In the genomic region with DNA sequence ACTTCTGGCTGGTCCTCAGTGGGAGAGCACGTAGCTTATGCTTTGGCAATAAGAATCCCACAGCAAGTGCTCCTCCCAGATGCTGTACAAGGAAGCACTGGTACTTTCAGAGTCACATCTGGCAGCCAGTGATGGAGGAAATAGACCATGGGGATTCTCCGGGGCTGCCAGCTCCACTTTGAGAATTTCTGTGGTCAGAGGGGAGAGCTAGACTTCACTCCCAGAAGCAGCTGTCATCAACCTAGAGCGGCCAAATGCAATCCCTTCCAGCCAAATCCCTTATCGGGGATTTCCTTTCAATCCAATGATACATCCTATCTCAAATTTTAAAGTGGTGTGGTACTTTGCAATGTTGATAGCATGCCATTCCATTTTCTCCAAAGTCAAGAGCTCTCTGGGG, we compare ENCODE assay signal across 11 mouse cellular contexts.
A peak's percentile ranks its signal among the peaks of the same experiment; 100 is the strongest.
DNase-seq lines count a peak whose midpoint lies in the region; ATAC-seq lines count a peak whose summit lies in the region.
"Had no signal": no experiment of that assay in that cellular context is flagged by ENCODE, and none has a peak within 500 bp of the region (broad histone marks: within the 10 kb centered on the region; RNA-seq: fewer than 3 reads in every experiment).

No protein-coding gene starts in this region.

- H3K4me3 ChIP-seq in neural tube, embryonic 15.5 days (replicated peaks), result no peak overlapping the region
- H3K4me3 ChIP-seq in heart, embryonic 16.5 days (ENCODE audit: low read length), result no peak overlapping the region
- H3K4me3 ChIP-seq: intestine, embryonic 15.5 days had no signal

- H3K27ac ChIP-seq in neural tube, embryonic 15.5 days (replicated peaks), result no peak overlapping the region
- peak overlapping the region; percentile 47 for H3K27ac ChIP-seq in heart, embryonic 16.5 days (ENCODE audit: low read length)
- H3K27ac ChIP-seq: intestine, embryonic 15.5 days had no signal

- no peaks in the 10 kb centered on the region for H3K27me3 ChIP-seq in neural tube, embryonic 15.5 days (replicated peaks)
- H3K27me3 ChIP-seq in heart, embryonic 16.5 days (ENCODE audit: control insufficient read depth, insufficient read depth, low read length), result no peaks in the 10 kb centered on the region
- H3K27me3 ChIP-seq: intestine, embryonic 15.5 days; Patski had no signal

- H3K9ac ChIP-seq in neural tube, embryonic 15.5 days (replicated peaks), result no peak overlapping the region
- H3K9ac ChIP-seq in heart, embryonic 16.5 days (ENCODE audit: low read length), result no peak overlapping the region
- H3K9ac ChIP-seq: intestine, embryonic 15.5 days had no signal

- H3K9me3 ChIP-seq in neural tube, embryonic 15.5 days (replicated peaks), result no peaks in the 10 kb centered on the region
- no peaks in the 10 kb centered on the region; the same call in 1 of the 2 replicates for H3K9me3 ChIP-seq in heart, embryonic 16.5 days (replicated peaks; ENCODE audit: control insufficient read depth, low read length)
- H3K9me3 ChIP-seq: intestine, embryonic 15.5 days had no signal

- intact Hi-C loops in gastrocnemius, postnatal 14 days (cut with DNase I; ENCODE audit: low total_unique reads), result no loop called here

- WGBS in neural tube, embryonic 15.5 days, result 64% methylated on average over 4 of the region's 4 CpGs
- 31% methylated on average over 4 of the region's 4 CpGs for WGBS in heart, embryonic 16.5 days

- peak; percentile 16 for DNase-seq in neural tube, embryonic 10.5 days (ENCODE audit: extremely low spot score, low spot score)
- peak; percentile 27 for DNase-seq in gastrocnemius, postnatal 14 days
- no peak for DNase-seq in kidney, adult 18-20 months
- DNase-seq in kidney, postnatal 14 days, result no peak
- no peak for DNase-seq in urinary bladder, postnatal 4 days (ENCODE audit: low spot score in 2 of 2)
- DNase-seq: retina, postnatal 1 day had no signal

- no peak overlapping the region for H3K4me2 ChIP-seq in neural tube, embryonic 15.5 days
- H3K4me2 ChIP-seq in heart, embryonic 16.5 days (ENCODE audit: low read depth, low read length), result no peak overlapping the region
- H3K4me2 ChIP-seq: intestine, embryonic 15.5 days; liver, embryonic 11.5 days had no signal

- ATAC-seq in neural tube, embryonic 15.5 days (ENCODE audit: low FRiP score), result no peak
- ATAC-seq in heart, embryonic 16.5 days (replicated peaks; ENCODE audit: extremely low read depth, insufficient read depth, low FRiP score), result peak; percentile 87
- ATAC-seq: intestine, embryonic 15.5 days; Patski had no signal

- H3K4me1 ChIP-seq in neural tube, embryonic 15.5 days, result no peaks in the 10 kb centered on the region
- 0 out of 2 replicates have a peak, but pooled peaks cover 2% of the 10 kb centered on the region for H3K4me1 ChIP-seq in heart, embryonic 16.5 days (ENCODE audit: control insufficient read depth, insufficient read depth, low read length)
- H3K4me1 ChIP-seq: intestine, embryonic 15.5 days had no signal

- no peaks in the 10 kb centered on the region for H3K36me3 ChIP-seq in neural tube, embryonic 15.5 days
- no peaks in the 10 kb centered on the region for H3K36me3 ChIP-seq in heart, embryonic 16.5 days (ENCODE audit: control insufficient read depth, insufficient read depth)
- H3K36me3 ChIP-seq: intestine, embryonic 15.5 days had no signal

Comparison
In these comparisons a context has a peak if more than half of its experiments do, and no peak if none do; other contexts are left out.
1. DNase-seq: peak in neural tube, embryonic 10.5 days (single experiment) and gastrocnemius, postnatal 14 days (single experiment); none in kidney, adult 18-20 months (single experiment), kidney, postnatal 14 days (single experiment) and urinary bladder, postnatal 4 days (0 of 2).